Mouse (Mus musculus): ENCODE results near the gene Ncor1. TPM values are rescaled to one million over a fixed set of nuclear protein-coding genes. Genes with fewer than 3 reads are reported as not detected.

The Ncor1 gene
- polyA plus RNA-seq, 1 experiment from 2014 or later = 123 TPM

DNA sequence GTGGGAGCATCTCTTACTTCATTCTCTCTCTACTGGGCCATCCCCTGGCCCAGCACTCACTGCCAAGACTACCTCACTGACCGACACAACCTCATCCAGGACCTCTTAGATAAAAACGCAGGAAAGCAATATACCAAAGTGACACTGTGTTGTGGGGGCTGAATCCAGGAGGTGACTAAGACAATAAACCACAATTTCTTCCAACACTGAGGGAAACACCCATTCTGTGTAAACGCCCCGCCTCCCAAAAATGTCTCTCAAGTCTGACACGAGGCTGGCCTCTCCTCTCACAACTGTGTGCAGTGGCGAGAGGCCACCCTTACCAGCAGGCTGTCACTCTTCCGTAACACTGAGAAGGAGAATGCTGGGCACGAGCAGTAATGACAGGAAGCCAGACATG, 190.0 kb downstream of the Ncor1 start:
- H3K36me3 ChIP-seq (ENCODE audit: control insufficient read depth, insufficient read depth, low read length) = no peaks in the 10 kb centered on the region
- H3K27ac ChIP-seq (ENCODE audit: low read length) = no peak overlapping the region
- no peaks in the 10 kb centered on the region for H3K27me3 ChIP-seq (ENCODE audit: control insufficient read depth, insufficient read depth, low read length)
- ATAC-seq (ENCODE audit: insufficient number of reproducible peaks, insufficient read depth, low FRiP score, low read depth) = no peak
- H3K4me3 ChIP-seq (ENCODE audit: low read depth, low read length) = no peak overlapping the region
- no peak overlapping the region for H3K4me2 ChIP-seq (replicated peaks; ENCODE audit: low read depth, low read length)
- H3K9ac ChIP-seq (replicated peaks; ENCODE audit: low read depth, low read length) = no peak overlapping the region
- 0 out of 2 replicates have a peak, but pooled peaks cover 8% of the 10 kb centered on the region for H3K4me1 ChIP-seq (ENCODE audit: control insufficient read depth, insufficient read depth, low read length)
- no peaks in the 10 kb centered on the region for H3K9me3 ChIP-seq (ENCODE audit: control insufficient read depth, low read depth, low read length)
- WGBS = 60% methylated on average over 8 of the region's 8 CpGs

DNA sequence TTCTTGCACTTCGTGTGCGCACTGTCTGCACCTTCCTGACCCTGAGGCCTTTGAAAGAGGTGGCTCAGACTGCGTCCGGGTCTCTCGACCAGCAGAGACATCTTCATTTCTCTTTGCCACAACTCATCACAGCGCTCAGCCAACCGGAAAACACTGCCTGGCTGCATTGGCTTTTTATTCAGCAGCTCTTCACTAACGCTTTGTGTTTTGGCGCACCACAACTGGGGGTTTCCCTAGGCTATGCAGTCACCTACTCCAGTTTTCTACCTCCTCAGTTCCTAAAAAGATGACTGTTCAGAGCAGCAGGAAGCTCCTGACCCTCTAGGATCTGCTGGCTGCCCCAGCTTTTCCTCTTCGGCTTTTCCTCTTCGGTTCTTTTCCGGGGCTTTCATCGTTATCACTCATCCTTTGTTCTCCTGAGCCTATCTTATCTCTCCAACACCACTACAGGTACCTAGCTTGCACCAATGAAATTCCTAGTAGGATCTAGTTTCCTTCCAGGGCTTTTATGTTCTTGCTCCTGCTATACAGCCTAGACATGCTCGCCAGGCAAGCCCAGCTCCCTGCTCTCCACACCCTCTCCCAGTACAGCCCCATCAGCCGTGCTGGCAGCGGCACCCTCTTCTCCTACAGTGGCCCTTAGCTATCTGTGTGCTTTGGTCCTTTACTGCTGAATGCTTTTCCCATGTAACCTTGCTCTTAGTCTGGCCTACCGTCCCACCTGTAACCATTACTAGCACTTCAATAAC, 191.7 kb downstream of the Ncor1 start:
- H3K4me3 ChIP-seq (ENCODE audit: low read depth, low read length) = no peak overlapping the region
- ATAC-seq (ENCODE audit: insufficient number of reproducible peaks, insufficient read depth, low FRiP score, low read depth) = no peak
- 72% methylated on average over 17 of the region's 17 CpGs for WGBS
- no peak overlapping the region for H3K4me2 ChIP-seq (replicated peaks; ENCODE audit: low read depth, low read length)
- H3K36me3 ChIP-seq (ENCODE audit: control insufficient read depth, insufficient read depth, low read length) = no peaks in the 10 kb centered on the region
- H3K9ac ChIP-seq (replicated peaks; ENCODE audit: low read depth, low read length) = no peak overlapping the region
- H3K9me3 ChIP-seq (ENCODE audit: control insufficient read depth, low read depth, low read length) = no peaks in the 10 kb centered on the region
- H3K4me1 ChIP-seq (ENCODE audit: control insufficient read depth, insufficient read depth, low read length) = 0 out of 2 replicates have a peak, but pooled peaks cover 8% of the 10 kb centered on the region
- H3K27ac ChIP-seq (ENCODE audit: low read length) = no peak overlapping the region
- H3K27me3 ChIP-seq (ENCODE audit: control insufficient read depth, insufficient read depth, low read length) = no peaks in the 10 kb centered on the region

Other genes starting within 250 kb of the Ncor1 start
- gene Adora2b, start 209.6 kb downstream of the Ncor1 start, polyA plus RNA-seq (2014; fragmentation: Nextera tagmentation; extraction: Ambion mirVana) = 3.6 and 4.5 TPM in 2 replicates
- gene Zswim7, start 177.2 kb downstream of the Ncor1 start, polyA plus RNA-seq (2014; fragmentation: Nextera tagmentation; extraction: Ambion mirVana) = 25.2 and 25.6 TPM in 2 replicates
- 20.1 and 20.7 TPM in 2 replicates for gene Ttc19, start 177.1 kb downstream of the Ncor1 start, polyA plus RNA-seq (2014; fragmentation: Nextera tagmentation; extraction: Ambion mirVana)
- gene Pigl, start 81 bp downstream of the Ncor1 start, polyA plus RNA-seq (2014; fragmentation: Nextera tagmentation; extraction: Ambion mirVana) = 9.9 and 11.1 TPM in 2 replicates
- gene Cenpv, start 80.7 kb upstream of the Ncor1 start, polyA plus RNA-seq (2014; fragmentation: Nextera tagmentation; extraction: Ambion mirVana) = 16.2 and 22.0 TPM in 2 replicates
- gene Ubb, start 92.6 kb upstream of the Ncor1 start, polyA plus RNA-seq (2014; fragmentation: Nextera tagmentation; extraction: Ambion mirVana) = 3,062 and 3,133 TPM in 2 replicates
- gene Trpv2, start 115.9 kb upstream of the Ncor1 start, polyA plus RNA-seq (2014; fragmentation: Nextera tagmentation; extraction: Ambion mirVana) = 12.0 and 12.8 TPM in 2 replicates
- 9.0 and 10.1 TPM in 2 replicates for gene Lrrc75a, start 190.0 kb upstream of the Ncor1 start, polyA plus RNA-seq (2014; fragmentation: Nextera tagmentation; extraction: Ambion mirVana)
- 49.6 and 50.5 TPM in 2 replicates for gene Mmgt2, start 190.1 kb upstream of the Ncor1 start, polyA plus RNA-seq (2014; fragmentation: Nextera tagmentation; extraction: Ambion mirVana)

Measured in stomach, embryonic 14.5 days (tissue).